Mouse (Mus musculus) lung, adult 2 months (tissue): ENCODE results near the gene Rps10.

Experiments
- CTCF ChIP-seq: fragments of 200-500 bp; IDR thresholded peaks from 2 replicates; pipeline ENCODE4 v1.5.1; 2011; ENCODE audit warnings: mild to moderate bottlenecking, low read length, control low read depth; ENCODE audit not compliant: insufficient read depth
- POLR2A ChIP-seq: fragments of 200-500 bp; IDR thresholded peaks from 2 replicates; pipeline ENCODE4 v1.6.1; 2011; ENCODE audit warnings: low read depth, mild to moderate bottlenecking, control low read depth, low read length, borderline replicate concordance; ENCODE audit errors: extremely low read depth

GRCm38 (mm10) chr17:27621705-27622531 is 14.6 kb downstream of the Rps10 start:
- no peak for TF ChIP-seq CTCF
- no peak for TF ChIP-seq POLR2A
